Mouse (Mus musculus) kidney, adult 2 months (tissue): ENCODE measurements around the gene Psmb10. TPM values are rescaled to one million over a fixed set of nuclear protein-coding genes. Genes with fewer than 3 reads are reported as not detected.

Source experiments
- DNase-seq: peaks from one replicate; pipeline ENCODE4 v3.0.0; 2021
- H3K27ac ChIP-seq: fragments of 200-500 bp; 2 replicates; pipeline ENCODE4 v1.5.1; 2012; ENCODE audit warnings: low read depth, low read length, control low read depth, inconsistent platforms; ENCODE audit not compliant: insufficient read depth
- H3K27me3 ChIP-seq: fragments of 200-500 bp; replicated peaks from 2 replicates; pipeline ENCODE4 v1.6.1; 2012; ENCODE audit warnings: mild to moderate bottlenecking, moderate library complexity, low read length, inconsistent platforms; ENCODE audit not compliant: control insufficient read depth, insufficient read depth
- H3K36me3 ChIP-seq: fragments of 200-500 bp; 2 replicates; pipeline ENCODE4 v1.6.1; 2012; ENCODE audit warnings: mild to moderate bottlenecking, moderate library complexity, low read length, inconsistent platforms; ENCODE audit not compliant: control insufficient read depth, insufficient read depth
- H3K4me1 ChIP-seq: fragments of 200-500 bp; 2 replicates; pipeline ENCODE4 v1.6.1; 2011; ENCODE audit warnings: low read length; ENCODE audit not compliant: control insufficient read depth, insufficient read depth
- H3K4me3 ChIP-seq: fragments of 200-500 bp; 2 replicates; pipeline ENCODE4 v1.5.1; 2011; ENCODE audit warnings: mild to moderate bottlenecking, low read depth, low read length, control low read depth; ENCODE audit not compliant: insufficient read depth
- CTCF ChIP-seq: fragments of 200-500 bp; conservative IDR thresholded peaks from 2 replicates; pipeline ENCODE4 v1.5.1; 2011; ENCODE audit warnings: low read depth, mild to moderate bottlenecking, control low read depth, low read length, moderate library complexity, mixed read lengths; ENCODE audit not compliant: insufficient read depth, insufficient read length
- POLR2A ChIP-seq: fragments of 200-500 bp; IDR thresholded peaks from one replicate; pipeline ENCODE4 v1.6.1; 2011; ENCODE audit warnings: low read depth, low read length, control low read depth
- WGBS: fragments of 180-500 bp; shearing (Covaris S2); methylation state at CpG from one replicate; pipeline ENCODE4 v1.1.7; 2018; 5-methylcytosine and 5-hydroxymethylcytosine counted together
- polyA plus RNA-seq: library from polyadenylated mRNA; depleted of rRNA; stranded (reverse); fragments of >200 nt; gene quantifications from 2 replicates; pipeline ENCODE4 v1.2.3, GENCODE M21; 2012

Gene Psmb10
- polyA plus RNA-seq, 1 experiment, result 88.0 TPM

DNA sequence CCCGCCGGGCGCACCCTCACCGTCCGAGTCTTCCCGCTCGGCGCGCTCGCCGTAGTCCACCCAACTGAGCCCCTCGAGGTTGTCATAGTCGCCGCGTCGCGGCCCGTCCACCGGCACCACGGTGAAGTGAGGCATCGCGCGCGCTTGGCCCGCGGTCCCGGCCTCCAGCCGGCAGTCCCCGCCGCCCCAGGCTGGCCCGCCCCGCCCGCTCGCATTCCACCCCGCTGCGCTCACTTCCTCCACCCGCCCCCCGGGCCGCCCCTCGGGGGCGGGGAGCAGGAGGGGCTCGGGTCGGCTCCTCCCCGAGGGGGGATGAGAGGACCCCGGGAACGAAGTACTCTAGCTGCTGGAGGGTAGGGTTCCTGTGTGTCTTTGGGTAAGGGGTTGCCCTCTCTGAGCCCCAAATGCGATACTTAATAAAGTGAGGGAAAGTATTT is 27.7 kb upstream of the Psmb10 start, which contains the start of gene Slc12a4:
TSS of gene Slc12a4 (minus strand) at position 193 of the 437 bp plus-strand sequence.
- peak within 1 kb of the TSS; percentile 80 for H3K4me3 ChIP-seq
- DNase-seq, result peak; percentile 83
- WGBS, result under 1% methylated on average over 47 of the region's 47 CpGs

DNA sequence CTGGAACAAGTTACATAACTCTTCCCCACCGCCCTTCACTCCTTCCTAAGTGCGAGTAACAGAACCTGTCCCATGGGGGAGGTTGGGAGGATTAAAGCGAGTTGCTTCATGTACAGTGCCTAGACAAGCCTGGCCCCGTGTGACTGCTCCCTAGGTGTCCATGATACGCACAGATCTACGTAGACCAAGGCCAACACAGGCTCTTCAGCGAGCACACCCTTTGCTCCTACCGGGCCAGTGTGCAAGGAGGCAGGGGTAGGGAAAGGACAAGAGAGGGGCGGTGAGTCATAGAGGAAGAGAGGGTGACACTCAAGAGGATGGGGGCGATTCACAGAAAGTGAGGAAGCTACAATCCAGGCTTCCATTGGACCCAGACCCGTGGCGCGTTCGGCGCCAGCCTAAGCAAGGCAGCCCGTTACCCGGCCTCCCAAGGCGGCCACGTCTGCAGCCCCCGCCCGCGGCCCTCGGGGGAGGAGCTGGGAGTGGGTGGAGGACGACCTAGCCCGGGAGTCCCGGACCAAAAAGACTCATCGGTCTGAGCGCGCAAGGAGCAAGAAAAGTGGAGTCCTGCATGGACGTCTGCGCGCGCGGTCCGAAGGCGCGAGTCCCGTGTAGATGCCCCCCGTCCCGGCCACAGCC is 27.1 kb upstream of the Psmb10 start:
- peak overlapping the region; percentile 84 for H3K27ac ChIP-seq
- peak; percentile 37 for DNase-seq
- 5% methylated on average over 40 of the region's 40 CpGs for WGBS

More for the DNA sequence above, 27.7 kb upstream of the Psmb10 start, which contains the start of gene Slc12a4:
- Histone ChIP-seq H3K27me3 (no peaks in the 10 kb centered on the region), H3K27ac (peak within 1 kb of the TSS; percentile 84), H3K4me1 (peaks cover 10% of the 10 kb centered on the region; the same call in 1 of the 2 replicates), H3K36me3 (no peaks in the 10 kb centered on the region)
- peak; percentile 48 for TF ChIP-seq POLR2A
- no peak for TF ChIP-seq CTCF

DNA sequence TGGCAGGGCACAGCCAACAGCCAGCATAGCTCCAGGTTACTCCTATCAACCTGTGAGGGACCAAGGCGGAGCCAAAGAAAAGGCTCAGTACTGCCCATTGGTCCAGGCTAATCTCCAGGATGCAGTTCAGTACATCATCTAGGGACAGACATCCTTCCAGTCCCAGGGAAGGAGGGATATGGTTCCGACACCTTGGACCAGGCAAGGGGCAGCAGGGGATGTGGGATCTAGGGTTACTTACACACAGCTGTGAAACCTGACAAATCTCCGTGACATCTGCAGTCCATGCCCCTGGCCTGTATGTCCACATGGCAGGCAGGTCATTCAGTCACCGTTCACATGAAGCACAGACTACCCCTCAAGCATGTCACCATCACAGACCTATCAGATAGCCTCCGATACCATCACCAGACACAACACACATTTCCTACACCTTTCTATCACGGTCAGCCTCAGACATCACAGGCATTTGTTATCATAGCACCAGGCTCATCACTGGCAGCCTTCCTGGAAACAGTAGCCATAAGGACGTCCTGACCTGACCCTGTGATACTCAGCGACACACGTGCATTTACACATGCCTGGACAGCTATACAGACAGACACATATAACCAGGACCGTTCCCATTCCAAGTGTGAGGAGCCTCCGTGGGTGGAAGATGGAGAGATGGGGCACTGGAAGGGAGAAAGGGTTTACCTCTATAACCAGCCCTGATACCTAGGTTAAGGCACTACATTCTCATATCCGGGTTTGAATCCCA is 26.4 kb upstream of the Psmb10 start:
- Histone ChIP-seq H3K4me3 (peak overlapping the region; percentile 80), H3K4me1 (peaks cover 13% of the 10 kb centered on the region), H3K27me3 (no peaks in the 10 kb centered on the region), H3K36me3 (no peaks in the 10 kb centered on the region), H3K27ac (peak overlapping the region; percentile 84; the same call in 1 of the 2 replicates)
- TF ChIP-seq CTCF (no peak), POLR2A (no peak)
- no peak for DNase-seq
- 56% methylated on average over 12 of the region's 12 CpGs for WGBS

More for the DNA sequence above, 27.1 kb upstream of the Psmb10 start:
- Histone ChIP-seq H3K36me3 (no peaks in the 10 kb centered on the region), H3K4me3 (peak overlapping the region; percentile 80), H3K4me1 (peaks cover 10% of the 10 kb centered on the region; the same call in 1 of the 2 replicates), H3K27me3 (no peaks in the 10 kb centered on the region)
- TF ChIP-seq CTCF, result no peak
- no peak for TF ChIP-seq POLR2A

GRCm38 (mm10) chr8:105961536-105961935 is 23.3 kb upstream of the Psmb10 start:
- no peaks in the 10 kb centered on the region for H3K36me3 ChIP-seq
- TF ChIP-seq POLR2A, result no peak
- no peak for TF ChIP-seq CTCF
- peaks cover 14% of the 10 kb centered on the region for H3K4me1 ChIP-seq
- DNase-seq, result no peak
- WGBS, result 89% methylated on average over 10 of the region's 10 CpGs
- no peaks in the 10 kb centered on the region for H3K27me3 ChIP-seq
- no peak overlapping the region for H3K27ac ChIP-seq
- H3K4me3 ChIP-seq, result no peak overlapping the region

DNA sequence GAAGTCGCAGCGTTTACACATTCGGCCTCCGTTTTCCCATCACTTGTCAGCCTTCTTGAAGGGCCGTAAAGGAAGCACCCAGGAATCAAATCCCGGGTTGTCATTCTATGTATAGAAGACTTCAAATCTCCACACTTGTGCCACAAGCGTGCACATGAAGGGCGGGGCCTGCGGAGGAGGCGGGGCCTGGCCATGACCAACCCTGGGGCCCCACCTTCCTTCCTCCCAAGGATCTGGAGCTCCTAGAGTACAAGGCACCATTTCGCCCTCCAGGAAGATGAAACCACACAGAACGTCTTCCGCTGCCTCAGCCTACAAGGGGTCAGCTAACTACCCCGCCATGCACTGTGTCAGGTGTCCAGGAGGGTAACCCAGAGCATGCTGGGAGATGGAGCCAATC is 22.9 kb upstream of the Psmb10 start:
- H3K4me3 ChIP-seq, result no peak overlapping the region
- peaks cover 14% of the 10 kb centered on the region for H3K4me1 ChIP-seq
- no peak overlapping the region for H3K27ac ChIP-seq
- WGBS, result 87% methylated on average over 14 of the region's 14 CpGs
- TF ChIP-seq CTCF, result no peak
- no peak for TF ChIP-seq POLR2A
- no peaks in the 10 kb centered on the region for H3K36me3 ChIP-seq
- no peaks in the 10 kb centered on the region for H3K27me3 ChIP-seq
- no peak for DNase-seq

DNA sequence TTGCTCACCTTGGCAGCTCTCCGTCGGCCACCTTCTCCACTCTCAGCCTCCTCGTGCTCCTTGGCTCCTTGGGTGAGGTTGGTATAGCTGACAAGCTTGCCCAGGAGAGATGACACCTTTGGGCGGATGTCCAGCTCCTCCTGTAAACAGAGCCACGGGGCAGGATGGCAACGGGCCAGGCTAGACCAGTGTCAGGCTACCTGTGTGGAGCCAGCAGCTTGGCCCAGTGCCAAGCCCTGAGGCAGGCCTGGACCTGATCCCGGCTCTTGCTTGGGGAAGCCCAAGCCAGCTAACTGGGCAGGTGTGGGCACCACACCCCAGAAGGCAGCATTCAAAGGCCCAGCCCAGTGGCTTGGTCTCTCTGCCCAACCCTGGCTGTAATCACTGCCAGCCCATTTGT is 21.1 kb upstream of the Psmb10 start:
- no peak overlapping the region for H3K27ac ChIP-seq
- 30% methylated on average over 7 of the region's 7 CpGs for WGBS
- H3K36me3 ChIP-seq, result no peaks in the 10 kb centered on the region
- H3K4me3 ChIP-seq, result no peak overlapping the region
- TF ChIP-seq POLR2A, result no peak
- H3K27me3 ChIP-seq, result no peaks in the 10 kb centered on the region
- peaks cover 8% of the 10 kb centered on the region for H3K4me1 ChIP-seq
- DNase-seq, result peak; percentile 88

DNA sequence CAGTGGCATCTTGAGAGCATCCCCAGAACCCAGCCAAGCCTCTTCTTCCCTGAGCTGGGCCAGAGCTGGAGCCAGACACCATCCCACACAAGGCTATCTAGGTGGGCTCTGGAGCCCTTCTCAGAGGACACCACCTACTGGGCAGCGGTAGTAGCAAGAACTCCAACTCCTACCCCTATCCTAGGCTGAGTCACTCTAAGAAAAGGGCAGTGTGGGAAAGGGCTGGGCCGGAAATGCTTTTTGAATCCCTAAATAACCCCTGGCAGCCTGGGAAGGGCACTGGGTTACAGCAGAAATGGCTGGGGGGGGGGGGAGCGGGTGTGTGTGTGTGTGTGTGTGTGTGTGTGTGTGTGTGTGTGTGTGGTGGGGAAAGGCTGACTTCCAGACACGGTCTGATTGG is 19.6 kb upstream of the Psmb10 start:
- Histone ChIP-seq H3K36me3 (no peaks in the 10 kb centered on the region), H3K27me3 (no peaks in the 10 kb centered on the region), H3K4me1 (peaks cover 4% of the 10 kb centered on the region; the same call in 1 of the 2 replicates), H3K4me3 (no peak overlapping the region), H3K27ac (peak overlapping the region; percentile 6; the same call in 1 of the 2 replicates)
- TF ChIP-seq POLR2A, result no peak
- TF ChIP-seq CTCF, result peak; percentile 31; the same call in 1 of the 2 replicates
- 47% methylated on average over 3 of the region's 4 CpGs for WGBS
- DNase-seq, result peak; percentile 84
